Mouse (Mus musculus): ENCODE measurements at regions not wholly inside any gene's neighbourhood (a gene's known extent, or its start where the extent isn't known, plus 50 kb on each side); places are given as distances from the start of the nearest gene placed in this dataset.

- H3K27me3 ChIP-seq (ENCODE audit: control insufficient read depth, insufficient read depth, low read length) = no peaks in the 10 kb centered on the region
- H3K4me2 ChIP-seq (ENCODE audit: low read depth, severe bottlenecking) = no peak overlapping the region
- H3K4me1 ChIP-seq (ENCODE audit: control insufficient read depth, insufficient read depth, low read length) = no peaks in the 10 kb centered on the region
- no peak overlapping the region for H3K9ac ChIP-seq (ENCODE audit: low read length)
- H3K36me3 ChIP-seq (ENCODE audit: control insufficient read depth, insufficient read depth, low read length) = no peaks in the 10 kb centered on the region
- no peak for DNase-seq (ENCODE audit: low spot score)
- H3K4me3 ChIP-seq (ENCODE audit: low read depth, low read length) = no peak overlapping the region
- 75% methylated on average over 3 of the region's 3 CpGs for WGBS
- no peaks in the 10 kb centered on the region for H3K9me3 ChIP-seq (ENCODE audit: control insufficient read depth, low read length)
- no peak overlapping the region for H3K27ac ChIP-seq (replicated peaks; ENCODE audit: low read depth, low read length)
- no peak for ATAC-seq (ENCODE audit: insufficient number of reproducible peaks, low FRiP score, low TSS enrichment, low read depth)
These were observed 154.5 kb downstream of the Lyplal1 start for GRCm38 (mm10) chr1:185962606-185963005.

DNA sequence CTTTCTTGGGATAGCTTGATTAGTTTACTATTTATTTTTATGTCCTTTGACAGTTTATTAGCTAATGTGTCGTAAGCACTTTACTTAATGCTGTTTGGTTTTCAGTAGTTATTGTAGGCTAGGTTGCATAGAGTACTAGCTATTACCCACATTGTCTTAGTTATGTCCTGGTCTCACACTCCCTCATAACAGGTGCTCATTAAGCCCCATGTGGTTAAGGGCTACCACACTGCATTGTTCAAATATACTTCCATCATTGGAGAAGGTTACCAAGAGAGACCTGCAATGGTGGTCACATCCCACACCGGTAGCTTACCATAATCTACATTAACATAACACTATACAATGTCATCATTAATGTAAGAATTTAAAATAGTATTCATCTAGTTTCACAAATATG, 153.3 kb downstream of the Lyplal1 start:
- 95% methylated on average over 2 of the region's 2 CpGs for WGBS
- no peaks in the 10 kb centered on the region for H3K4me1 ChIP-seq (ENCODE audit: control insufficient read depth, insufficient read depth, low read length)
- no peak overlapping the region for H3K27ac ChIP-seq (replicated peaks; ENCODE audit: low read depth, low read length)
- H3K4me3 ChIP-seq (ENCODE audit: low read depth, low read length) = no peak overlapping the region
- H3K27me3 ChIP-seq (ENCODE audit: control insufficient read depth, insufficient read depth, low read length) = no peaks in the 10 kb centered on the region
- no peaks in the 10 kb centered on the region for H3K9me3 ChIP-seq (ENCODE audit: control insufficient read depth, low read length)
- ATAC-seq (ENCODE audit: insufficient number of reproducible peaks, low FRiP score, low TSS enrichment, low read depth) (no peak), DNase-seq (ENCODE audit: low spot score) (no peak)
- no peaks in the 10 kb centered on the region for H3K36me3 ChIP-seq (ENCODE audit: control insufficient read depth, insufficient read depth, low read length)
- no peak overlapping the region for H3K9ac ChIP-seq (ENCODE audit: low read length)
- H3K4me2 ChIP-seq (ENCODE audit: low read depth, severe bottlenecking) = no peak overlapping the region

- WGBS = 93% methylated on average over 6 of the region's 6 CpGs
These were observed 152.7 kb downstream of the Lyplal1 start for GRCm38 (mm10) chr1:185964426-185964825.

DNA sequence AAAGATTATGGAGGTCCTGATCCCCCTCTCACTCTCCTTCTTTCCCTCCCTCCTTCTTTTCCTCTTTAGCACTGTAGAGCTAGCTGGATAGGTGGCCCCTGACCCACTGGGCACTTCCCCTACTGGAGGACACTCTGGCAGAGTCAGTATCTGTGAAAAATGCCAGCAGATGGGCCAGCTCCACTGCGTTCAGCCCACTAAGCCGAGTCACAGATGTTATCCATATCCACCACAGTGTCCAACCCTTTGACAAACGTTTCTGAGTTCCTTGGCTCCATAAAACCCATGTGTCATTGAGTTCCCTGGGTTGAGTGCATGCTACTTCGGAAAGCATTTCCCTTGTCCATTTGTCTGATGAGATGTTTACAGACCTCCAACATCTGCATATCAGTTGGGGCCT, 149.9 kb downstream of the Lyplal1 start:
- H3K4me1 ChIP-seq (ENCODE audit: control insufficient read depth, insufficient read depth, low read length) = 0 out of 2 replicates have a peak, but pooled peaks cover 3% of the 10 kb centered on the region
- whole genome bisulfite sequencing = 73% methylated on average over 4 of the region's 4 CpGs
- no peak overlapping the region for H3K4me2 ChIP-seq (ENCODE audit: low read depth, severe bottlenecking)
- no peaks in the 10 kb centered on the region for H3K9me3 ChIP-seq (ENCODE audit: control insufficient read depth, low read length)
- H3K4me3 ChIP-seq (ENCODE audit: low read depth, low read length) = no peak overlapping the region
- H3K27me3 ChIP-seq (ENCODE audit: control insufficient read depth, insufficient read depth, low read length) = no peaks in the 10 kb centered on the region
- H3K9ac ChIP-seq (ENCODE audit: low read length) = no peak overlapping the region
- H3K27ac ChIP-seq (replicated peaks; ENCODE audit: low read depth, low read length) = no peak overlapping the region
- H3K36me3 ChIP-seq (ENCODE audit: control insufficient read depth, insufficient read depth, low read length) = no peaks in the 10 kb centered on the region
- ATAC-seq (ENCODE audit: insufficient number of reproducible peaks, low FRiP score, low TSS enrichment, low read depth) (no peak), DNase-seq (ENCODE audit: low spot score) (no peak)

More at GRCm38 (mm10) chr1:185964426-185964825, 152.7 kb downstream of the Lyplal1 start:
- no peak overlapping the region for H3K4me2 ChIP-seq (ENCODE audit: low read depth, severe bottlenecking)
- no peaks in the 10 kb centered on the region for H3K36me3 ChIP-seq (ENCODE audit: control insufficient read depth, insufficient read depth, low read length)
- H3K27ac ChIP-seq (replicated peaks; ENCODE audit: low read depth, low read length) = no peak overlapping the region
- H3K27me3 ChIP-seq (ENCODE audit: control insufficient read depth, insufficient read depth, low read length) = no peaks in the 10 kb centered on the region
- 0 out of 2 replicates have a peak, but pooled peaks cover 3% of the 10 kb centered on the region for H3K4me1 ChIP-seq (ENCODE audit: control insufficient read depth, insufficient read depth, low read length)
- DNase-seq (ENCODE audit: low spot score) = no peak
- no peak for ATAC-seq (ENCODE audit: insufficient number of reproducible peaks, low FRiP score, low TSS enrichment, low read depth)
- H3K9me3 ChIP-seq (ENCODE audit: control insufficient read depth, low read length) = no peaks in the 10 kb centered on the region
- H3K4me3 ChIP-seq (ENCODE audit: low read depth, low read length) = no peak overlapping the region
- H3K9ac ChIP-seq (ENCODE audit: low read length) = no peak overlapping the region

- no peaks in the 10 kb centered on the region for H3K36me3 ChIP-seq (ENCODE audit: control insufficient read depth, insufficient read depth, low read length)
- no peaks in the 10 kb centered on the region for H3K27me3 ChIP-seq (ENCODE audit: control insufficient read depth, insufficient read depth, low read length)
- WGBS = 60% methylated on average over 6 of the region's 6 CpGs
- H3K4me2 ChIP-seq (ENCODE audit: low read depth, severe bottlenecking) = no peak overlapping the region
- H3K27ac ChIP-seq (replicated peaks; ENCODE audit: low read depth, low read length) = no peak overlapping the region
- ATAC-seq (ENCODE audit: insufficient number of reproducible peaks, low FRiP score, low TSS enrichment, low read depth) = no peak
- H3K4me1 ChIP-seq (ENCODE audit: control insufficient read depth, insufficient read depth, low read length) = 0 out of 2 replicates have a peak, but pooled peaks cover 3% of the 10 kb centered on the region
- no peak overlapping the region for H3K4me3 ChIP-seq (ENCODE audit: low read depth, low read length)
- H3K9me3 ChIP-seq (ENCODE audit: control insufficient read depth, low read length) = no peaks in the 10 kb centered on the region
- H3K9ac ChIP-seq (ENCODE audit: low read length) = no peak overlapping the region
- no peak for DNase-seq (ENCODE audit: low spot score)
These were observed 149.3 kb downstream of the Lyplal1 start for GRCm38 (mm10) chr1:185967816-185968215.

DNA sequence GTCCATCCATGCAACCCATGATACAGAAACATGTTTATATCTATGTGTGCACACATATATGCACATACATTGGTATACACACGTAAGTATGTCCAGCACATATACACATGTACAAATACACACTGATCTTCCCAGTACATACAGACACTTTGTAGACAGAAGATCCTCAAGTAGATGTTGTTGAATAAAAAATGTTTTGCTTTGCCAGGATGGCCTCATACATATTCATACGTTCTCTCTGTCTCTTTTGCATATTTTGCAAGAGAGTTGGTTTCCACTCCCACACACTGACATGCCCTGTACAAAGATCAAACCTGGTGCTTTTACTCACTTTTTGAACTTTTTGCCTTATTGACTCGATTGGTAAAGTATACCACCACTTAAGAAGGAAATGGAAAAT, 148.5 kb downstream of the Lyplal1 start:
- Histone ChIP-seq H3K9ac (ENCODE audit: low read length) (no peak overlapping the region), H3K4me2 (ENCODE audit: low read depth, severe bottlenecking) (no peak overlapping the region), H3K9me3 (ENCODE audit: control insufficient read depth, low read length) (no peaks in the 10 kb centered on the region), H3K4me3 (ENCODE audit: low read depth, low read length) (no peak overlapping the region), H3K27me3 (ENCODE audit: control insufficient read depth, insufficient read depth, low read length) (no peaks in the 10 kb centered on the region), H3K36me3 (ENCODE audit: control insufficient read depth, insufficient read depth, low read length) (no peaks in the 10 kb centered on the region), H3K4me1 (ENCODE audit: control insufficient read depth, insufficient read depth, low read length) (0 out of 2 replicates have a peak, but pooled peaks cover 3% of the 10 kb centered on the region), H3K27ac (replicated peaks; ENCODE audit: low read depth, low read length) (no peak overlapping the region)
- ATAC-seq (ENCODE audit: insufficient number of reproducible peaks, low FRiP score, low TSS enrichment, low read depth) (no peak), DNase-seq (ENCODE audit: low spot score) (no peak)
- WGBS = 85% methylated on average over 3 of the region's 3 CpGs

DNA sequence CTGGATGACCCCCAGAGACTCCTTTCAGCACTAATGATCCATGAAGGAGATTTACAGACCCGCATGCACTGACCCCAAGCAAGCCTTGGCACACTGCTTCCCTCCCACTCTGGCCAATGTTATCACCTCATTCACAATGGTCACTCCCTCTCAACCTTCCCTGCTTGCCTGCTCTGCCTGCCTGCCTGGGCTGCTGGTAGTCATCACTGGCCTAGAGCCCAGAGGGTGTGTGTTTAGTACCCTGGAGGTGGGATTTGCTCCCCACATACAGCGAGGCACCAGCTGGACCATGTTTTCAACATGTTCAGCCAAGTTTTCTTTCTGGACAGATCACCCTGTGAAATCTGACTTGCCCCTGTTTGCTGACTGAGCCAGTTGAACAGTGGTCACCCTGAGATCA, 147.9 kb downstream of the Lyplal1 start:
- ATAC-seq (ENCODE audit: insufficient number of reproducible peaks, low FRiP score, low TSS enrichment, low read depth) (no peak), DNase-seq (ENCODE audit: low spot score) (no peak)
- 46% methylated on average over 2 of the region's 2 CpGs for WGBS
- H3K36me3 ChIP-seq (ENCODE audit: control insufficient read depth, insufficient read depth, low read length) = no peaks in the 10 kb centered on the region
- no peaks in the 10 kb centered on the region for H3K9me3 ChIP-seq (ENCODE audit: control insufficient read depth, low read length)
- H3K9ac ChIP-seq (ENCODE audit: low read length) = no peak overlapping the region
- H3K4me1 ChIP-seq (ENCODE audit: control insufficient read depth, insufficient read depth, low read length) = 0 out of 2 replicates have a peak, but pooled peaks cover 3% of the 10 kb centered on the region
- no peak overlapping the region for H3K4me2 ChIP-seq (ENCODE audit: low read depth, severe bottlenecking)
- H3K27ac ChIP-seq (replicated peaks; ENCODE audit: low read depth, low read length) = no peak overlapping the region
- no peak overlapping the region for H3K4me3 ChIP-seq (ENCODE audit: low read depth, low read length)
- no peaks in the 10 kb centered on the region for H3K27me3 ChIP-seq (ENCODE audit: control insufficient read depth, insufficient read depth, low read length)

DNA sequence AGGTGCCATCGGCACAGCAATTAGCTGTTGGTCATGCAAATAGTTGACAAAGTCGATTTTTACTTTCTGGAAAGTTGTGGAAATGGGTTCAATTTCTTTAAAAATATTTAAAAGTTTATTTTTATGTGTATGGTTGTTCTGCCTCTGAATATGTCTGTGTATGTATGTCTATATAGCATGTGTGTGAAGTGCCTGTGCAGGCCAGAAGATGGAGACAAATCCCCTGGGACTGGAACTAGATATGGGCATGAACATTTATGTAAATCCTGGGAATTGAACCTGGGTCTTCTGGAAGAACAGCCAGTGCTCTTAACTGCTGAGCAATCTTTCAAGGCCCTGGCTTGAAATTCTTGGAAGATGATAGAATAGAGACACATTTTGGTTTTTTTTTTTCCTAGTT, 140.0 kb downstream of the Lyplal1 start:
- H3K9me3 ChIP-seq (ENCODE audit: control insufficient read depth, low read length) = no peaks in the 10 kb centered on the region
- H3K9ac ChIP-seq (ENCODE audit: low read length) = no peak overlapping the region
- no peaks in the 10 kb centered on the region for H3K4me1 ChIP-seq (ENCODE audit: control insufficient read depth, insufficient read depth, low read length)
- no peak overlapping the region for H3K4me3 ChIP-seq (ENCODE audit: low read depth, low read length)
- no peaks in the 10 kb centered on the region for H3K36me3 ChIP-seq (ENCODE audit: control insufficient read depth, insufficient read depth, low read length)
- H3K4me2 ChIP-seq (ENCODE audit: low read depth, severe bottlenecking) = no peak overlapping the region
- H3K27me3 ChIP-seq (ENCODE audit: control insufficient read depth, insufficient read depth, low read length) = no peaks in the 10 kb centered on the region
- WGBS = 90% methylated on average over 2 of the region's 2 CpGs
- no peak overlapping the region for H3K27ac ChIP-seq (replicated peaks; ENCODE audit: low read depth, low read length)
- DNase-seq (ENCODE audit: low spot score) (no peak), ATAC-seq (ENCODE audit: insufficient number of reproducible peaks, low FRiP score, low TSS enrichment, low read depth) (no peak)

DNA sequence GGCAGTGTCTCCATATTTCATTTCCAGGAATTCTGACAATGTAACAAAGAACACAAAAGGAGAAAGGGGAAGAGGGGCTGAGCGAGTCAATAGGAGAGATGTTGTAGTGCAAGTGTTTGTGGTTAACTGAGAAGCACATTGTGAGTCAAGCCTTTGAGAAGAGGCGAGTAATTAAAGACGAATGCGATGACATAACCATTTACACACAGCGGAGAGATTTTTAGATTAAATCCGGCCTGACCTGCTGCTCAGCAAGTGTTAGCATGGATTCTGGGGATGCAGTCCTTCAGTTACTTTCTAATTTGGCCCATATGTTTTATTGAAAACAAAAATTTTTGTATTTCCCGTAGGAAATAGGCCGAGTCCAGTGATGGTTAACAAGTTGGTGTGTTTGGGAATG, 127.7 kb downstream of the Lyplal1 start:
- no peak overlapping the region for H3K4me3 ChIP-seq (ENCODE audit: low read depth, low read length)
- H3K9me3 ChIP-seq (ENCODE audit: control insufficient read depth, low read length) = no peaks in the 10 kb centered on the region
- H3K4me1 ChIP-seq (ENCODE audit: control insufficient read depth, insufficient read depth, low read length) = no peaks in the 10 kb centered on the region
- ATAC-seq (ENCODE audit: insufficient number of reproducible peaks, low FRiP score, low TSS enrichment, low read depth) (no peak), DNase-seq (ENCODE audit: low spot score) (no peak)
- H3K4me2 ChIP-seq (ENCODE audit: low read depth, severe bottlenecking) = no peak overlapping the region
- 75% methylated on average over 8 of the region's 8 CpGs for WGBS
- no peaks in the 10 kb centered on the region for H3K36me3 ChIP-seq (ENCODE audit: control insufficient read depth, insufficient read depth, low read length)
- no peak overlapping the region for H3K9ac ChIP-seq (ENCODE audit: low read length)
- H3K27ac ChIP-seq (replicated peaks; ENCODE audit: low read depth, low read length) = no peak overlapping the region
- H3K27me3 ChIP-seq (ENCODE audit: control insufficient read depth, insufficient read depth, low read length) = no peaks in the 10 kb centered on the region

All from limb, embryonic 11.5 days (tissue).